ENCODE assay signal across 11 mouse cellular contexts in genomic region chr1:20908541-20908940, GRCm38 (mm10). TPM values are rescaled to one million over a fixed set of nuclear protein-coding genes. Genes with fewer than 3 reads are reported as not detected.
DNase-seq lines count a peak whose midpoint lies in the region; ATAC-seq and TF ChIP-seq lines count a peak whose summit lies in the region.
"Had no signal": no experiment of that assay in that cellular context is flagged by ENCODE, and none has a peak within 500 bp of the region (broad histone marks: within the 10 kb centered on the region; RNA-seq: fewer than 3 reads in every experiment).

No protein-coding gene starts in this region.

- no peak for ATAC-seq in forebrain, embryonic 12.5 days (ENCODE audit: low FRiP score)
- ATAC-seq in hindbrain, postnatal 0 days: no peak

- peaks cover 17% of the 10 kb centered on the region for H3K9me3 ChIP-seq in E14TG2a.4 (ENCODE audit: low read length)
- no peaks in the 10 kb centered on the region for H3K9me3 ChIP-seq in forebrain, embryonic 12.5 days
- H3K9me3 ChIP-seq in hindbrain, postnatal 0 days (ENCODE audit: low read length): no peaks in the 10 kb centered on the region
- no peaks in the 10 kb centered on the region for H3K9me3 ChIP-seq in heart, embryonic 10.5 days

- H3K27ac ChIP-seq in forebrain, embryonic 12.5 days: peak overlapping the region; percentile 43; the same call in 1 of the 2 replicates
- H3K27ac ChIP-seq in hindbrain, postnatal 0 days: peak overlapping the region; percentile 67
- no peak overlapping the region for H3K27ac ChIP-seq in heart, embryonic 10.5 days

- H3K9ac ChIP-seq in forebrain, embryonic 12.5 days: no peak overlapping the region
- no peak overlapping the region for H3K9ac ChIP-seq in hindbrain, postnatal 0 days (replicated peaks; ENCODE audit: low read length)

- no peak for TF ChIP-seq CTCF in E14TG2a.4 (conservative IDR thresholded peaks at IDR 0.05; ENCODE audit: low read length)
- no peak for TF ChIP-seq CTCF in hindbrain, postnatal 0 days (IDR thresholded peaks at IDR 0.05; ENCODE audit: low read depth)

- H3K4me1 ChIP-seq in E14TG2a.4 (replicated peaks; ENCODE audit: low read depth, low read length): peaks cover 60% of the 10 kb centered on the region
- H3K4me1 ChIP-seq in forebrain, embryonic 12.5 days: peaks cover 28% of the 10 kb centered on the region
- H3K4me1 ChIP-seq in hindbrain, postnatal 0 days (ENCODE audit: insufficient read depth, low read length): no peaks in the 10 kb centered on the region; the same call in 1 of the 2 replicates
- no peaks in the 10 kb centered on the region; the same call in 1 of the 2 replicates for H3K4me1 ChIP-seq in heart, embryonic 10.5 days

- WGBS in forebrain, embryonic 12.5 days: 15% methylated on average over 4 of the region's 4 CpGs
- 31% methylated on average over 4 of the region's 4 CpGs for WGBS in hindbrain, postnatal 0 days
- 44% methylated on average over 4 of the region's 4 CpGs for WGBS in heart, embryonic 10.5 days

- no peaks in the 10 kb centered on the region for H3K27me3 ChIP-seq in E14TG2a.4 (ENCODE audit: insufficient read depth, low read length)
- H3K27me3 ChIP-seq in forebrain, embryonic 12.5 days: no peaks in the 10 kb centered on the region
- H3K27me3 ChIP-seq in hindbrain, postnatal 0 days (ENCODE audit: insufficient read depth, low read length): no peaks in the 10 kb centered on the region
- H3K27me3 ChIP-seq in heart, embryonic 10.5 days (ENCODE audit: insufficient read depth, poor library complexity, severe bottlenecking): no peaks in the 10 kb centered on the region

- 0 out of 2 replicates have a peak overlapping the region, but pooled peaks have one; percentile 14 for H3K4me3 ChIP-seq in E14TG2a.4 (replicated peaks; ENCODE audit: low read length)
- no peak overlapping the region for H3K4me3 ChIP-seq in forebrain, embryonic 12.5 days (replicated peaks)
- H3K4me3 ChIP-seq in hindbrain, postnatal 0 days (ENCODE audit: low read length): no peak overlapping the region
- no peak overlapping the region for H3K4me3 ChIP-seq in heart, embryonic 10.5 days

- no peak overlapping the region for H3K4me2 ChIP-seq in forebrain, embryonic 12.5 days
- no peak overlapping the region for H3K4me2 ChIP-seq in hindbrain, postnatal 0 days (ENCODE audit: low read depth, low read length)

- no peaks in the 10 kb centered on the region for H3K36me3 ChIP-seq in E14TG2a.4 (ENCODE audit: insufficient read depth, low read length)
- H3K36me3 ChIP-seq in forebrain, embryonic 12.5 days (replicated peaks): no peaks in the 10 kb centered on the region
- no peaks in the 10 kb centered on the region for H3K36me3 ChIP-seq in hindbrain, postnatal 0 days (ENCODE audit: insufficient read depth, low read length)
- H3K36me3 ChIP-seq in heart, embryonic 10.5 days: no peaks in the 10 kb centered on the region

- peak; percentile 46 for DNase-seq in 416B (ENCODE audit: low read depth)
- peak; percentile 52 for DNase-seq in hindbrain, postnatal 0 days (ENCODE audit: low spot score)
- DNase-seq in heart, adult 9 months (ENCODE audit: low spot score in 2 of 2): no peak
- DNase-seq in urinary bladder, postnatal 25 days (ENCODE audit: low spot score): no peak
- no peak for DNase-seq in right cerebral cortex, adult 2 months (ENCODE audit: low spot score in 2 of 2)
- DNase-seq in heart, embryonic 10.5 days (ENCODE audit: low spot score): no peak
- DNase-seq: adrenal gland, adult 2 months; lung, adult 18-20 months; thymus, adult 2 months had no signal

RNA-seq across cellular contexts. Expression of gene Paqr8, which starts 18.1 kb away (rescaled TPM):
- polyA plus RNA-seq in forebrain, embryonic 12.5 days (2016; fragmentation: Nextera tagmentation; extraction: Ambion mirVana): 11.6 and 14.0 TPM in 2 replicates
- total RNA-seq in hindbrain, postnatal 0 days (2014; rRNA removed): 187 and 212 TPM in 2 replicates
- polyA plus RNA-seq in hindbrain, postnatal 0 days (2015; fragmentation: Nextera tagmentation; extraction: Ambion mirVana): 47.8 and 51.6 TPM in 2 replicates
- polyA plus RNA-seq in heart, embryonic 10.5 days (2016; fragmentation: Nextera tagmentation; extraction: Ambion mirVana): 2.7 and 3.2 TPM in 2 replicates

RNA-seq across cellular contexts. Expression of gene Efhc1, which starts 42.9 kb away (rescaled TPM):
- polyA plus RNA-seq in forebrain, embryonic 12.5 days (2016; fragmentation: Nextera tagmentation; extraction: Ambion mirVana): 2.0 and 2.9 TPM in 2 replicates
- total RNA-seq in hindbrain, postnatal 0 days (2014; rRNA removed): 2.7 and 8.1 TPM in 2 replicates
- polyA plus RNA-seq in hindbrain, postnatal 0 days (2015; fragmentation: Nextera tagmentation; extraction: Ambion mirVana): 3.4 and 3.9 TPM in 2 replicates
- 0.75 and 1.1 TPM in 2 replicates for polyA plus RNA-seq in heart, embryonic 10.5 days (2016; fragmentation: Nextera tagmentation; extraction: Ambion mirVana)

Comparison
In these comparisons a context has a peak if more than half of its experiments do, and no peak if none do; other contexts are left out.
1. DNase-seq: peak in 416B (single experiment) and hindbrain, postnatal 0 days (single experiment); none in heart, adult 9 months (0 of 2), urinary bladder, postnatal 25 days (single experiment), right cerebral cortex, adult 2 months (0 of 2) and heart, embryonic 10.5 days (single experiment).